Mouse (Mus musculus): ENCODE data around the gene Lamb2.

Lamb2 gene

GRCm38 (mm10) chr9:108461181-108461631, 18.3 kb upstream of the Lamb2 start, which contains the start of gene Klhdc8b:
Gene Klhdc8b, minus strand, starts transcription at chr9:108461581.
- no peak for DNase-seq (ENCODE audit: low spot score in 2 of 2)

- no peak for DNase-seq (ENCODE audit: low spot score in 2 of 2)
Measured at GRCm38 (mm10) chr9:108461675-108462074, 17.9 kb upstream of the Lamb2 start.

GRCm38 (mm10) chr9:108462192-108462591, 17.3 kb upstream of the Lamb2 start:
- DNase-seq (ENCODE audit: low spot score in 2 of 2): no peak

- DNase-seq (ENCODE audit: low spot score in 2 of 2): no peak
Measured at GRCm38 (mm10) chr9:108463713-108464112, 15.8 kb upstream of the Lamb2 start.

GRCm38 (mm10) chr9:108466219-108466618, 13.3 kb upstream of the Lamb2 start:
- no peak for DNase-seq (ENCODE audit: low spot score in 2 of 2)

- no peak for DNase-seq (ENCODE audit: low spot score in 2 of 2)
Measured at GRCm38 (mm10) chr9:108469430-108469829, 10.1 kb upstream of the Lamb2 start.

GRCm38 (mm10) chr9:108469845-108470244, 9.7 kb upstream of the Lamb2 start:
- DNase-seq (ENCODE audit: low spot score in 2 of 2): no peak

- no peak for DNase-seq (ENCODE audit: low spot score in 2 of 2)
Measured at GRCm38 (mm10) chr9:108474528-108474927, 5.0 kb upstream of the Lamb2 start.

GRCm38 (mm10) chr9:108478638-108479156, 839 bp upstream of the Lamb2 start:
- no peak for DNase-seq (ENCODE audit: low spot score in 2 of 2)

GRCm38 (mm10) chr9:108479241-108479640, 295 bp upstream of the Lamb2 start:
- no peak for DNase-seq (ENCODE audit: low spot score in 2 of 2)

- DNase-seq (ENCODE audit: low spot score in 2 of 2): no peak
Measured at GRCm38 (mm10) chr9:108480813-108481519, 1.4 kb downstream of the Lamb2 start.

GRCm38 (mm10) chr9:108481520-108482210, 2.1 kb downstream of the Lamb2 start:
- DNase-seq (ENCODE audit: low spot score in 2 of 2): no peak

- DNase-seq (ENCODE audit: low spot score in 2 of 2): no peak
Measured at GRCm38 (mm10) chr9:108483051-108483790, 3.7 kb downstream of the Lamb2 start.

- no peak for DNase-seq (ENCODE audit: low spot score in 2 of 2)
Measured at GRCm38 (mm10) chr9:108484021-108484420, 4.5 kb downstream of the Lamb2 start.

GRCm38 (mm10) chr9:108485301-108485875, 5.9 kb downstream of the Lamb2 start:
- DNase-seq (ENCODE audit: low spot score in 2 of 2): no peak

GRCm38 (mm10) chr9:108486973-108487530, 7.5 kb downstream of the Lamb2 start:
- DNase-seq (ENCODE audit: low spot score in 2 of 2): no peak

GRCm38 (mm10) chr9:108488403-108488802, 8.9 kb downstream of the Lamb2 start:
- no peak for DNase-seq (ENCODE audit: low spot score in 2 of 2)

GRCm38 (mm10) chr9:108489215-108489614, 9.7 kb downstream of the Lamb2 start:
- DNase-seq (ENCODE audit: low spot score in 2 of 2): no peak

- DNase-seq (ENCODE audit: low spot score in 2 of 2): peak in 1 of 2 experiments; percentile 36
Measured at GRCm38 (mm10) chr9:108489702-108490558, 10.4 kb downstream of the Lamb2 start.

GRCm38 (mm10) chr9:108490559-108491285, 11.2 kb downstream of the Lamb2 start, which contains the start of gene Usp19:
Gene Usp19, plus strand, starts transcription at chr9:108490602.
- peak; percentile 91 to 92 for DNase-seq (ENCODE audit: low spot score in 2 of 2)

Data from frontal cortex, postnatal 14 days (tissue).